Mouse (Mus musculus) E14TG2a.4 (cell line): ENCODE measurements at regions not wholly inside any gene's neighbourhood (a gene's known extent, or its start where the extent isn't known, plus 50 kb on each side); places are given as distances from the start of the nearest gene placed in this dataset.

Experiments used
- H3K27me3 ChIP-seq: 2 replicates; pipeline ENCODE4 v1.6.1; 2014; ENCODE audit warnings: low read length, control low read depth; ENCODE audit not compliant: insufficient read depth
- H3K36me3 ChIP-seq: 2 replicates; pipeline ENCODE4 v1.6.1; 2014; ENCODE audit warnings: low read length, control low read depth; ENCODE audit not compliant: insufficient read depth
- H3K4me1 ChIP-seq: replicated peaks from 2 replicates; pipeline ENCODE4 v1.6.1; 2014; ENCODE audit warnings: low read depth, low read length, control low read depth
- H3K4me3 ChIP-seq: replicated peaks from 2 replicates; pipeline ENCODE4 v1.5.1; 2014; ENCODE audit warnings: mild to moderate bottlenecking, low read length
- H3K9me3 ChIP-seq: 2 replicates; pipeline ENCODE4 v1.6.1; 2014; ENCODE audit warnings: low read length, control low read depth
- CTCF ChIP-seq: conservative IDR thresholded peaks from 2 replicates; pipeline ENCODE4 v1.5.1; 2014; ENCODE audit warnings: low read length
- NANOG ChIP-seq: IDR thresholded peaks from 2 replicates; pipeline ENCODE4 v1.6.1; 2014; ENCODE audit warnings: borderline replicate concordance, low read length, mixed read lengths
- POU5F1 ChIP-seq: IDR thresholded peaks from 2 replicates; pipeline ENCODE4 v1.6.1; 2014; ENCODE audit warnings: low read length, borderline replicate concordance

DNA sequence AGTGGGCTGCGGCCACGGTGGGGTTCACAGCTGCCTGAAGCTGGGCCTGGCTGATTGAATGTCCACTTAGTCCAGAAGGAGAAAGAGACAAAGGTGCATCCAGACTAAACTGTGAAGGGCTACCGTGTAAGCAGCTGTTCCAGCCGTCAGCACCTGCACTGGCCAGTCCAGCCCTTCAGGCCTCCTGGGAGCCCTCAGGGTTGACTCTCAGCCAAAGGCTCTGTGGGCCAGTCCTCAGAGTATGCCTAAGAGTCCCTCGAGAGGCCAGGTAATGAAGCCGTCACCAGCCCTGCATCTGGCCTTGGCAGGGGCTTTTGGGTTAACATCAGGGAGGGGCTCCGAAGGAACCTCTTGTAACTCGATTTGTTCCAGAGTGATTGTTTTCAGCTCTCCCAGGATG lies 187.4 kb downstream of the Gpd2 start:
- Histone ChIP-seq H3K9me3 (peaks cover 14% of the 10 kb centered on the region), H3K4me1 (no peaks in the 10 kb centered on the region), H3K27me3 (no peaks in the 10 kb centered on the region), H3K4me3 (no peak overlapping the region), H3K36me3 (no peaks in the 10 kb centered on the region)
- no peak for TF ChIP-seq POU5F1
- TF ChIP-seq NANOG: no peak
- TF ChIP-seq CTCF: no peak

DNA sequence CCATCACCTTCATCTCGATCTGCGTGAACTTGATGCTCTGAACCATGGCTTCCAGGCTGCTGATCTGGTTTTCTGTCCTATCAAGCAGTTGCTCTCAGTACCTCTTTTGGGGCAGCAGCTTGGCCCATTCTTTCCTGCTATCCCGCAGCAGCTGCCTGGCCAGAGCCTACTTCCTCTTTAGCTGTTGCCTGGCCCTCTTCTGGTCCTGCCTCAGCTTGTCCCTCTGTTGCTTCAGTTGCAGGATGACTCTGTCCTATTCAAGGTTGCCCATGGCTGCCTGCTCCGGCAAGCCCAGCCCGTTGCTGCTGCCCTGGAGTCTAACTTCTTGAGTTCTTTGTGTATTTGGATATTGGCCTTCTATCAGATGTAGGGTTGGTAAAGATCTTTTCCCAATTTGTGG lies 188.0 kb downstream of the Gpd2 start:
- Histone ChIP-seq H3K9me3 (peaks cover 8% of the 10 kb centered on the region), H3K27me3 (no peaks in the 10 kb centered on the region), H3K36me3 (no peaks in the 10 kb centered on the region), H3K4me1 (no peaks in the 10 kb centered on the region), H3K4me3 (no peak overlapping the region)
- TF ChIP-seq POU5F1 (no peak), NANOG (no peak), CTCF (no peak)

- TF ChIP-seq POU5F1: no peak
- no peak for TF ChIP-seq NANOG
- no peak for TF ChIP-seq CTCF
- H3K4me1 ChIP-seq: no peaks in the 10 kb centered on the region
Measured at GRCm38 (mm10) chr2:57450996-57451770, 213.7 kb downstream of the Gpd2 start.

DNA sequence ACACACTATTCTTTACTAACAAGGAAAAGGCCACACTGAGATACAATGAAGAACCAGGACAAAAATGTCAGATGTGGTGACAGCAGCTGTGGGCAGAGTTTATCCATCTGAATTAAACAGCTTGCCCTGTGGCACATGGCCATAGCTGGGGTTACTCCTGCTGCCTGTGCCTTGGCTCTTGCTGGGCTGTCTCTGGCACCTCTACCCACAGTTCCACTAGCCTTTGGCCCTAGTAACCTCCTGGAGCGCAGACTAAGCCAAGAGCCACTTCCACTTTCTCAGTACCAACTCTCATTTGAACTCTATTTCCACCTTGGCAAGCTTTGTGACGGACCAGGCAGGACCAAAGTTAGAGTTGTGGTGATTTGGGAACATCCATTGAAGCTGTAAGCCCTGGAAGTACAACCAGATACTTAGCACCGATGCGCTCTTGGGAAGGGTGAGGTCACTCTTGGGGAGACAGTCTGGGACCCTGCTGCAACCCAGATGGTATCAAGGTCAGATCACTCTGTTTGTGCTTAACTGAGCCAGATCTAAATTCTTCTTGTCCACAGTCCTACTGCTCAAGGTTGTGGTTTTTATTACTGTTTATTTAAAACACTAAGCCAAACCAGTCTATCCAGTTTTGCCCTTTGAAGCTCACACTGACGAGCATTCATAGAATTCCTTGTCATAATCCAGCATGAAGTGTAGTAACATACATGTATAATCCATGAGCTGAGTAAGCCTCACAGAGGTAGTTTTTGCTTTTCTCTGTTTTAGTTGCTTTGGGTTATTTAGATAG lies 216.7 kb downstream of the Gpd2 start:
- 0 out of 2 replicates have a peak, but pooled peaks cover 2% of the 10 kb centered on the region for H3K27me3 ChIP-seq
- TF ChIP-seq POU5F1 (no peak), CTCF (no peak), NANOG (no peak)
- no peaks in the 10 kb centered on the region for H3K36me3 ChIP-seq

More at GRCm38 (mm10) chr2:57450996-57451770, 213.7 kb downstream of the Gpd2 start:
- Histone ChIP-seq H3K36me3 (no peaks in the 10 kb centered on the region), H3K27me3 (0 out of 2 replicates have a peak, but pooled peaks cover 2% of the 10 kb centered on the region), H3K4me3 (no peak overlapping the region), H3K9me3 (no peaks in the 10 kb centered on the region)

DNA sequence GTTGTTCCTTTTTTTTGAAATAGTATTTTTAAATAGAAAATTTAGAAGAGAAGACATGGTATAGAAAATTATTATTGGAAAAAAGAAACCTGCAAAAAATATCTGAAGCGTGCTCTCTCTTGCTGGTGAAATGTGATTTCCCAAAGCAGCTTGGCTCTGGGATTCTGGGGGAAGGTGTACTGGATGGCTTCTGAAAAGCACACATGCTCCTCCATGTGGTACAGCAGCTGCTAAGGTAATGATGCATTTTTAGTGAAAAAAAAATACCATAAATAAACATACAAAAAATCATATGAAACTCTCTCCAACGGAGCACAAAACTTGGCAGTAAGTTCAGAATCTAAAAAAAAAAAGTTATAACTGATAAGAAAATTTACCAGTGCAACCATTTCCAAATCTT lies 222.5 kb downstream of the Gpd2 start:
- no peaks in the 10 kb centered on the region for H3K27me3 ChIP-seq
- no peak overlapping the region for H3K4me3 ChIP-seq
- H3K4me1 ChIP-seq: no peaks in the 10 kb centered on the region
- no peaks in the 10 kb centered on the region for H3K9me3 ChIP-seq
- no peaks in the 10 kb centered on the region for H3K36me3 ChIP-seq
- TF ChIP-seq CTCF (no peak), POU5F1 (no peak), NANOG (no peak)

More for the DNA sequence above, 216.7 kb downstream of the Gpd2 start:
- no peaks in the 10 kb centered on the region for H3K9me3 ChIP-seq
- H3K4me3 ChIP-seq: no peak overlapping the region
- no peaks in the 10 kb centered on the region for H3K4me1 ChIP-seq

GRCm38 (mm10) chr2:57473873-57474272 lies 236.4 kb downstream of the Gpd2 start:
- Histone ChIP-seq H3K9me3 (no peaks in the 10 kb centered on the region), H3K4me3 (no peak overlapping the region), H3K27me3 (no peaks in the 10 kb centered on the region; the same call in 1 of the 2 replicates), H3K4me1 (no peaks in the 10 kb centered on the region), H3K36me3 (no peaks in the 10 kb centered on the region)
- no peak for TF ChIP-seq NANOG
- no peak for TF ChIP-seq POU5F1
- TF ChIP-seq CTCF: no peak

GRCm38 (mm10) chr2:57492116-57492515 lies 254.7 kb downstream of the Gpd2 start:
- Histone ChIP-seq H3K4me3 (no peak overlapping the region), H3K9me3 (no peaks in the 10 kb centered on the region), H3K27me3 (no peaks in the 10 kb centered on the region), H3K4me1 (no peaks in the 10 kb centered on the region), H3K36me3 (no peaks in the 10 kb centered on the region)
- no peak for TF ChIP-seq NANOG
- TF ChIP-seq POU5F1: no peak

GRCm38 (mm10) chr2:57492914-57493621 lies 255.6 kb downstream of the Gpd2 start:
- H3K9me3 ChIP-seq: no peaks in the 10 kb centered on the region
- no peaks in the 10 kb centered on the region for H3K36me3 ChIP-seq
- H3K27me3 ChIP-seq: no peaks in the 10 kb centered on the region
- no peak overlapping the region for H3K4me3 ChIP-seq
- H3K4me1 ChIP-seq: no peaks in the 10 kb centered on the region
- TF ChIP-seq NANOG (no peak), POU5F1 (no peak), CTCF (no peak)
